Mouse (Mus musculus): ENCODE results near the gene Josd1. TPM values are rescaled to one million over a fixed set of nuclear protein-coding genes. Genes with fewer than 3 reads are reported as not detected.
A peak's percentile ranks its signal among the peaks of the same experiment; 100 is the strongest.

The Josd1 gene
- total and polyA plus RNA-seq, 2 experiments, result 19.0 to 21.9 TPM

DNA sequence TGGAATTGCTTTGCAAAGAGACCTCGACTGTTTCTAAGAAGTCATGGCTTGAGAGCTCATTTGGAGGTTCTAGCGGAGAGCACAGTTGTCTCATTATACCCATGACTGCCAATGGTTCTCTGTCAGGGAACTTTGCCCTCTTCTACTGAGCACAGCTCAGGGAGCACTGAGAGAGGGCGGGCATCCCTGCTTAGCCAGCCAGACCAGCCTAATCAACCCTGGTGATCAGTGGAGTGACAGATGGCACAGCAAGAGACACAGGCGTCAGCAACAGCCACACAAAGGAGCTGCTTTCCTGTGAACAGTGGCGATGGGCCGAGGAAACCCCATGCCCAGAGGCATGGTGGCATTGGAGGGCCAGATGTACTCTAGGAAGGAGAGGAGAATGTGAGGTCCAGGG is 9.3 kb upstream of the Josd1 start:
- DNase-seq (ENCODE audit: extremely low read depth, low read depth, low spot score), result peak; percentile 78
- Histone ChIP-seq H3K27me3 (ENCODE audit: control insufficient read depth, insufficient read depth, low read length) (no peaks in the 10 kb centered on the region), H3K36me3 (ENCODE audit: control insufficient read depth, insufficient read depth, low read length) (no peaks in the 10 kb centered on the region; the same call in 1 of the 2 replicates), H3K9ac (ENCODE audit: low read depth, low read length) (no peak overlapping the region), H3K4me1 (ENCODE audit: control insufficient read depth, insufficient read depth, low read length) (peaks cover 3% of the 10 kb centered on the region; the same call in 1 of the 2 replicates), H3K4me3 (ENCODE audit: insufficient read depth, low read depth, low read length) (no peak overlapping the region), H3K79me2 (ENCODE audit: control insufficient read depth, insufficient read depth, low read length) (peaks cover 32% of the 10 kb centered on the region), H3K27ac (replicated peaks; ENCODE audit: insufficient read depth, low read depth, low read length) (peak overlapping the region; percentile 42)
- TF ChIP-seq CTCF (IDR thresholded peaks at IDR 0.05; ENCODE audit: low read depth, low read length) (no peak), POLR2A (IDR thresholded peaks at IDR 0.05; ENCODE audit: extremely low read depth, insufficient read depth, low read length) (no peak)
- WGBS, result 48% methylated on average over 6 of the region's 6 CpGs

- DNase-seq (ENCODE audit: extremely low read depth, low read depth, low spot score), result no peak
- TF ChIP-seq CTCF (IDR thresholded peaks at IDR 0.05; ENCODE audit: low read depth, low read length), result no peak
- TF ChIP-seq POLR2A (IDR thresholded peaks at IDR 0.05; ENCODE audit: extremely low read depth, insufficient read depth, low read length), result no peak
- Histone ChIP-seq H3K27ac (replicated peaks; ENCODE audit: insufficient read depth, low read depth, low read length) (peak overlapping the region; percentile 42), H3K4me1 (ENCODE audit: control insufficient read depth, insufficient read depth, low read length) (peaks cover 7% of the 10 kb centered on the region), H3K79me2 (ENCODE audit: control insufficient read depth, insufficient read depth, low read length) (peaks cover 35% of the 10 kb centered on the region), H3K9ac (ENCODE audit: low read depth, low read length) (no peak overlapping the region), H3K4me3 (ENCODE audit: insufficient read depth, low read depth, low read length) (no peak overlapping the region), H3K27me3 (ENCODE audit: control insufficient read depth, insufficient read depth, low read length) (no peaks in the 10 kb centered on the region), H3K36me3 (ENCODE audit: control insufficient read depth, insufficient read depth, low read length) (no peaks in the 10 kb centered on the region; the same call in 1 of the 2 replicates)
- 54% methylated on average over 2 of the region's 2 CpGs for WGBS
These were observed 8.8 kb upstream of the Josd1 start for GRCm38 (mm10) chr15:79696508-79696907.

DNA sequence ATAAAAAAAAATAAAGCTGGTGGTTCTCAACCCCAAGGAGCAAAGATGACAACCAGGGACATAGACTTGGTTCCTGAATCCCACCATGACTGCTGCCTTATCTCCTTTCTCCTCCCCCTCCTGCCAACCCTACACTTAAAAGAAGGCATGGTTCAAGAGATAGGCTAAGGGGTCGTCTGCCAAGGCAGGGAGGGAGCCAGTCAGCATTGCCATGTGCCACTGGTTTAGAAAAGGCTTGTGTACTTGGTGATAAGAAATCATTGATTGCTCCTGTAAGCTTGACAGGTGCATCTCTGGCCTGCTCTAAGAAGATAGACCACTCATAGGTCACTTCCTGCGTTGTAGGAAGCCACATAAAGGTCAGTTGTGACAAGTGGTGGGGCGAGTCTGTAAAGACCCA is 7.8 kb upstream of the Josd1 start:
- DNase-seq (ENCODE audit: extremely low read depth, low read depth, low spot score), result no peak
- Histone ChIP-seq H3K9ac (ENCODE audit: low read depth, low read length) (no peak overlapping the region), H3K27me3 (ENCODE audit: control insufficient read depth, insufficient read depth, low read length) (no peaks in the 10 kb centered on the region), H3K27ac (replicated peaks; ENCODE audit: insufficient read depth, low read depth, low read length) (no peak overlapping the region), H3K4me1 (ENCODE audit: control insufficient read depth, insufficient read depth, low read length) (peaks cover 9% of the 10 kb centered on the region), H3K4me3 (ENCODE audit: insufficient read depth, low read depth, low read length) (no peak overlapping the region), H3K79me2 (ENCODE audit: control insufficient read depth, insufficient read depth, low read length) (peaks cover 41% of the 10 kb centered on the region), H3K36me3 (ENCODE audit: control insufficient read depth, insufficient read depth, low read length) (no peaks in the 10 kb centered on the region; the same call in 1 of the 2 replicates)
- WGBS, result 54% methylated on average over 3 of the region's 3 CpGs
- TF ChIP-seq CTCF (IDR thresholded peaks at IDR 0.05; ENCODE audit: low read depth, low read length) (no peak), POLR2A (IDR thresholded peaks at IDR 0.05; ENCODE audit: extremely low read depth, insufficient read depth, low read length) (no peak)

DNA sequence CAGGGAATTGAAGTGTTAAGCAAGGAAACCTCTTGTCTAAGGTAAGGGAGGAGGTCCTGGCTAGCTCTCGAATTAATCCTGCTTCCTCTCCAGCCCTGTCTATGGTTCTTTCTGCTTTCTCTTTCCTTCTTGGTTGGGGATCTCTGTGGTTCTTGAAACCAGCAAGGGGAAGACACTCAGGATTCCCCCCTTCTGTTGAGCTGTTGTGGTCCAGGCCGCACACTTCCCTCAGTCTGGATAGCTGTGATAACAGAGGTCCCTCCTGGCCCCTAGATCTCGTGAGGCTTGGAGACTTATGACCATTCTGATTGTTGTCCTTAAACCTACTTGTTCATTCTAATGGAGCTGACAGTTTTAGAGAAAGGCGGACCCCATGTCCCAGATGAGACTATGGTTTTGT is 6.8 kb upstream of the Josd1 start:
- Histone ChIP-seq H3K4me1 (ENCODE audit: control insufficient read depth, insufficient read depth, low read length) (peaks cover 9% of the 10 kb centered on the region), H3K9ac (ENCODE audit: low read depth, low read length) (no peak overlapping the region), H3K27me3 (ENCODE audit: control insufficient read depth, insufficient read depth, low read length) (no peaks in the 10 kb centered on the region), H3K79me2 (ENCODE audit: control insufficient read depth, insufficient read depth, low read length) (peaks cover 40% of the 10 kb centered on the region), H3K27ac (replicated peaks; ENCODE audit: insufficient read depth, low read depth, low read length) (no peak overlapping the region), H3K36me3 (ENCODE audit: control insufficient read depth, insufficient read depth, low read length) (no peaks in the 10 kb centered on the region; the same call in 1 of the 2 replicates), H3K4me3 (ENCODE audit: insufficient read depth, low read depth, low read length) (no peak overlapping the region)
- no peak for DNase-seq (ENCODE audit: extremely low read depth, low read depth, low spot score)
- TF ChIP-seq POLR2A (IDR thresholded peaks at IDR 0.05; ENCODE audit: extremely low read depth, insufficient read depth, low read length) (no peak), CTCF (IDR thresholded peaks at IDR 0.05; ENCODE audit: low read depth, low read length) (no peak)
- WGBS, result 88% methylated on average over 4 of the region's 4 CpGs

DNA sequence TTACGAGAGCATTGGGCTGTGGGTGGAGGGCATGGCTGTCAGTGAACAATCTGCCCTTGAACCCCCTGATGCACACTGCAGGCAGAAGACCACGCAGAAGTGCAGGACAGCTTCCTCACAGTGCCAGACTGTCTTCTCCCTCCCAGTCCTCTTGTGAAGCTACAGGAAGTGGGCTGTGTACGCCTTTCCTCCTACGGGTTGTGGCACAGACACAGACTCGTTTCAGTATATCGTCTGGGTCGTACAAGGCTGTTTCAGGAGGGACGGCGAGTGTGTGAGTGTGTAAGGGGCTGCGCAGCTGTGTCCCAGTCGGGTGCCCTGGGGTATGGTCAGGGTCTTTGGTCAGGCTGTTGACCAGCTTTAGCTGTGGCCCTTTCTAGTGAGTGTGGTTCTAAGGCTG is 6.0 kb upstream of the Josd1 start:
- no peak for TF ChIP-seq POLR2A (IDR thresholded peaks at IDR 0.05; ENCODE audit: extremely low read depth, insufficient read depth, low read length)
- no peak for TF ChIP-seq CTCF (IDR thresholded peaks at IDR 0.05; ENCODE audit: low read depth, low read length)
- peaks cover 9% of the 10 kb centered on the region for H3K4me1 ChIP-seq (ENCODE audit: control insufficient read depth, insufficient read depth, low read length)
- no peak overlapping the region for H3K27ac ChIP-seq (replicated peaks; ENCODE audit: insufficient read depth, low read depth, low read length)
- H3K4me3 ChIP-seq (ENCODE audit: insufficient read depth, low read depth, low read length), result no peak overlapping the region
- H3K27me3 ChIP-seq (ENCODE audit: control insufficient read depth, insufficient read depth, low read length), result no peaks in the 10 kb centered on the region
- 65% methylated on average over 11 of the region's 11 CpGs for WGBS
- peak overlapping the region; percentile 25 for H3K9ac ChIP-seq (ENCODE audit: low read depth, low read length)
- peaks cover 34% of the 10 kb centered on the region for H3K79me2 ChIP-seq (ENCODE audit: control insufficient read depth, insufficient read depth, low read length)
- no peak for DNase-seq (ENCODE audit: extremely low read depth, low read depth, low spot score)
- no peaks in the 10 kb centered on the region for H3K36me3 ChIP-seq (ENCODE audit: control insufficient read depth, insufficient read depth, low read length)

DNA sequence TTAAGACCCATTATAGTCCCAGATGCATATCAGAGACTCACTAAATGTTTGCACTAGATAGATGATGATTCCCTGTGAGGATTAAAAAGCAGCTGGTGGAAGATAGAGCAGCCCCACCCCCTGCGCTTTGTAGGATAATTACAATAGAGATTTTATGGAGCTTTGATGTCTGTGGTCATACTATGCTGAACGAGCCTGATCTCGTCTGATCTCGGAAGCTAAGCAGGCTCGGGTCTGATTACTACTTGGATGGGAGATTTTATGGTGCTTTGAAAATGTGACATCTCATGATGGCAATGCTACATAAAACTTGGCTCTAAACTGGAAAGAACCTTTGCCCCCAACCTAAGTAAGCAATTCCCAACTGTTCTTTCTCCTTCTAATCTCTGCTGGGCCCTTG is 4.6 kb upstream of the Josd1 start:
- Histone ChIP-seq H3K36me3 (ENCODE audit: control insufficient read depth, insufficient read depth, low read length) (no peaks in the 10 kb centered on the region), H3K4me3 (ENCODE audit: insufficient read depth, low read depth, low read length) (no peak overlapping the region), H3K27ac (replicated peaks; ENCODE audit: insufficient read depth, low read depth, low read length) (no peak overlapping the region), H3K4me1 (ENCODE audit: control insufficient read depth, insufficient read depth, low read length) (peaks cover 11% of the 10 kb centered on the region), H3K27me3 (ENCODE audit: control insufficient read depth, insufficient read depth, low read length) (no peaks in the 10 kb centered on the region), H3K9ac (ENCODE audit: low read depth, low read length) (no peak overlapping the region), H3K79me2 (ENCODE audit: control insufficient read depth, insufficient read depth, low read length) (peaks cover 30% of the 10 kb centered on the region)
- no peak for TF ChIP-seq CTCF (IDR thresholded peaks at IDR 0.05; ENCODE audit: low read depth, low read length)
- no peak for TF ChIP-seq POLR2A (IDR thresholded peaks at IDR 0.05; ENCODE audit: extremely low read depth, insufficient read depth, low read length)
- WGBS, result 94% methylated on average over 5 of the region's 5 CpGs
- no peak for DNase-seq (ENCODE audit: extremely low read depth, low read depth, low spot score)
